Mouse (Mus musculus) cortical plate, adult 2 months (tissue): ENCODE results near the gene Cpped1. TPM values are rescaled to one million over a fixed set of nuclear protein-coding genes. Genes with fewer than 3 reads are reported as not detected.

Experiments
- H3K27ac ChIP-seq: fragments of 200-500 bp; 2 replicates; pipeline ENCODE4 v1.5.1; 2012; ENCODE audit warnings: low read length, control low read depth, inconsistent platforms; ENCODE audit not compliant: insufficient read depth
- H3K4me1 ChIP-seq: fragments of 200-500 bp; 2 replicates; pipeline ENCODE4 v1.6.1; 2011; ENCODE audit warnings: low read length; ENCODE audit not compliant: control insufficient read depth, insufficient read depth
- H3K4me3 ChIP-seq: fragments of 200-500 bp; 2 replicates; pipeline ENCODE4 v1.5.1; 2011; ENCODE audit warnings: mild to moderate bottlenecking, low read length, control low read depth; ENCODE audit not compliant: insufficient read depth
- CTCF ChIP-seq: fragments of 200-500 bp; IDR thresholded peaks from 2 replicates; pipeline ENCODE4 v1.5.1; 2011; ENCODE audit warnings: mild to moderate bottlenecking, control low read depth, low read length; ENCODE audit not compliant: insufficient read depth; ENCODE audit errors: extremely low read depth
- POLR2A ChIP-seq: fragments of 200-500 bp; IDR thresholded peaks from 2 replicates; pipeline ENCODE4 v1.6.1; 2011; ENCODE audit warnings: mild to moderate bottlenecking, low read length, control low read depth; ENCODE audit not compliant: insufficient read depth; ENCODE audit errors: extremely low read depth
- polyA plus RNA-seq: library from polyadenylated mRNA; depleted of rRNA; stranded (reverse); fragments of >200 nt; gene quantifications from 2 replicates; pipeline ENCODE4 v1.2.3, GENCODE M21; 2012

Cpped1 gene
- polyA plus RNA-seq, 1 experiment = 25.6 TPM

DNA sequence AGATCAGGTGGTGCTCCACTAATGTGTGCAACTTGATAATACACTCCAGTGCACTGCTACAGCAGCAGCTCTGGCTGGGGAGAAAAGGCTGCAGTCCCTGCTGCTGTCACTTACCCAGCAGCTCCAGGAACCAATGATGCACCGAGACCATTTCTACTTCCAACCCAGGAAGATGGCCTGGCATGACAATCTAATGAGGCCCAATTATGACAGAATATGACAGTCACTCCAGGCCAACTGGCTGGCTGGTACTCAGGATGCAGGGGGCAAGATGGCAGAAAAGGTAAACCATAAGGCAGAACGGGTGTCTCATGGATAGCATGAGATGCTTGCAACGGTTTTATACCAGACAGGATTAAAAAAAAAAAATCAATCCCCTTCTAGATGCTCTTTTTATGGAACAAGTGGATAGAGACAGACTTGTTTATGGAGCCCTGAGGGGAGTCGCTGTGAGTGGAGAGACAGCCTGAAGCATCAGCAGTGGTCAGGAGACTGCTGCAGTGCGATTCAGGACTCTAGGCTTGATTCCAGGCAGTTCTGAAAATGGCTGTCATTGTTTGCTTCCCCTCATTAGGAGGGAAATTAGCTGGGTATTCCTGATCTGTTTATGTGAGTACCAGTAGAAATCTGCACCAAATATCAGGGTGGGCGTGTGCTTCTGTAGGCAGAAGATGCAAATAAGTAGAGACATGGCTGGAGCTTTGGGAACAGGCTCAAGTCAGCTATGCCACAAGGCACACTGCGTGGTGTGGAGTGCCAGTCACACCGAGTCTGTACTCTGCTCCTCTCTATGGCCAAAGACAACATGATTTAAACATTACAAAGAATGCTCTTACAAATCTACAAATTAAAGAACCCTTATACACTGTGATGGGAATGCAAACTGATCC lies 56.3 kb downstream of the Cpped1 start:
- Histone ChIP-seq H3K4me3 (no peak overlapping the region), H3K4me1 (no peaks in the 10 kb centered on the region), H3K27ac (no peak overlapping the region)
- TF ChIP-seq CTCF (no peak), POLR2A (no peak)

DNA sequence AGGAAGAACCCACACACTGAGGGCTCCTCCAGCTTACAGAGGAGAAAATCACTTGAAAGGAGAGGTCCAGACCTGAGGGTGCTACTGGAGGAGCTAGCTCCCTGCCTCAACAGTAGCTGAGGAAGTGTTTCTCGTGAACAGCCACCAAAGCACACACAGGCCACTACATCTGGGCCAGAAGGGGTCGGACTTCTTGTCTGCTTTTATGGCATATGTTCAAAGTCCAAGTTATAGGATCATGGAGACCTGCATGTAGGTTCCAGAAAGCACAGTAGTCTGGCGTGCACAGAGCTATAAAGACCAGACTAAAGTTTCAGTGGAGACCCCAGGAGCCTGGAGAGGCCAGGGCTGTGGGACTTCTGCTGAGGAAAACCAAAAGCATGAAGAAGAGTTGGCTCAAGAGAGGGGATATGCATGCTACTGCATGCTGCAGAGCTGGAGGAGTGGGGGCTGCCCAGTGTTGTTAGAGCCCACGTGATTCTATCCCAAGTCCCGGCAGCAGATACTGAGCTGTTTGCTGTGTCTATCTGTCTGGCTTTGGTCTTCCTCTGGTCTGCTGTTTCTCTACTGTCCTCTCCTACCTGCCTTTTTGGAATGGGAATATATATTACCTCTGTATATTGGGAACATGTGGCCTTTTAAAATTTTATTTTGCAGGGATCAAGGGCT lies 60.1 kb downstream of the Cpped1 start:
- Histone ChIP-seq H3K27ac (no peak overlapping the region), H3K4me3 (no peak overlapping the region), H3K4me1 (no peaks in the 10 kb centered on the region)
- no peak for TF ChIP-seq POLR2A
- no peak for TF ChIP-seq CTCF

DNA sequence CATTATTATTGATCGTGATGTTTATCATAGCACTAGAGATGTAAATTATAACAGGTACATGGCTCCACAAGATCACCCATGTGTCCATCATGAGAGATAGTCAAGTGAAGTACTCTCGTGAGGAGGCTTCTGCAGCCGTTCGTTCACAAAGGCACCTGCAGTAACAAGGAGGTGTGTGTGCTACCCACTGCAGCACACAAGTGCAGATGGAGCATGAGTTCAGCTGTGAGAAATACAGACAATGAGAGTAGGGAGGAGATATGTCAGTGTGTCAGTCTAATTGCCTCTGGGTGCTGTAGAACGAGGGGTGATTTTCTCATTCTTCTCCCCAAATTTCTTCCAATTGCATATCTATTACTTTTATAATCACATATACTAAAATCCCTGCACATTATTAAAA lies 63.9 kb downstream of the Cpped1 start:
- Histone ChIP-seq H3K4me3 (no peak overlapping the region), H3K4me1 (no peaks in the 10 kb centered on the region), H3K27ac (no peak overlapping the region)
- TF ChIP-seq CTCF (no peak), POLR2A (no peak)

DNA sequence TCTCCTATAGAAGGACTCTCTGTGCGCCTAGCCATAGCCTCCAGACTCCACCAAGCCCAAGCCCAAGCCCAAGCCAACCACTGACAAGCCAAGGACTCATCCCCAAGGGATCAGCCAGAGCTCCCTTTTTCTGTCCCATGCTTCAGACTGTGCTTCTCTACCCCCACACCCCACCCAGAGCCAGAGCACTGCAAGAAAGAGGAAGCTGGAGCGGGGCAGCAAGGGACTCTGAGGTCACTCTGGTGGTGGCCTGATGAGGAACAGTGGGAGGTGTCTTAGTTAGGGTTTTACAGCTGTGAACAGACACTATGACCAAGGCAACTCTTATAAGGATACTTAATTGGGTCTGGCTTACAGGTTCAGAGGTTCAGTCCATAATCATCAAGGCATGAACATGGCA lies 65.8 kb downstream of the Cpped1 start:
- Histone ChIP-seq H3K4me1 (no peaks in the 10 kb centered on the region), H3K27ac (no peak overlapping the region), H3K4me3 (no peak overlapping the region)
- TF ChIP-seq CTCF (no peak), POLR2A (no peak)

DNA sequence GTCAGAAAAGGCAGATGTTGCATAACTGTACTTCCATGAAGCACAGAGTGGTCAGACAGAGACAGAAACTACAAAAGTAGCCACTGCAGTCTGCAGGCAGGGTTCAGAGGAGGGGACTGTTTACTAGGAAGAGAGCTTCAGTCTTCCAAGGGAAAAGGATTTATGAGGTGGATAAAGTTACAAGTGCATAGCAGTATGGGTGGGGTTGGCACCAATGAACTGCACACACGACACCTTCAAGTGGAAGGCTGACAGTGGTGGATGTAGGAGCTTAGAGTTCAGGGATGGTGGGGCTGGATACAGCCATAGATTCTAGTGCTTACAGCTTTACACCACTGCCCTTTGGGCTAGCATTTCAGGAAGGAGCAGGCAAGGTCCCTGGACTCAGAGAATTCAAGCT lies 75.8 kb downstream of the Cpped1 start:
- Histone ChIP-seq H3K27ac (no peak overlapping the region), H3K4me1 (0 out of 2 replicates have a peak, but pooled peaks cover 3% of the 10 kb centered on the region), H3K4me3 (no peak overlapping the region)
- no peak for TF ChIP-seq CTCF
- no peak for TF ChIP-seq POLR2A

DNA sequence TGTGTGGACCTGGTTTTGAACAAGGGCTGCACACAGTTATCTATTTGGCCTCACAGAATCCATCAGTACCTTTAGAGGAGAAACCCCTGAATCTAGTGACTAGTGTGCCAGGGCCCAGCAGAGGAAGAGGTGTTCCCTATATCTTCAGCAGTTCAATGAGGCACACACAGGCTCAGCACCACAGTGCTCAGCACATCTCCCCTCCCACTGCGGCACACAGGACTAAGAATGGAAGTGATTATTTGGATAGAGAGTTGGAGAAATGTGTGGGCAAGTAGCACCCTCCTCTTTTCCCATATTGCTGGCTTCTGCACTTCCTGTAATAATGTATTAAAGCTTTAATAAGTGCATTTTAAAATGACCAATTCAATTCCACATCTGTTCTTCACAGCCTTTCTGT lies 80.4 kb downstream of the Cpped1 start:
- TF ChIP-seq POLR2A = no peak
- TF ChIP-seq CTCF = no peak
- Histone ChIP-seq H3K27ac (no peak overlapping the region), H3K4me1 (peaks cover 6% of the 10 kb centered on the region), H3K4me3 (no peak overlapping the region)

DNA sequence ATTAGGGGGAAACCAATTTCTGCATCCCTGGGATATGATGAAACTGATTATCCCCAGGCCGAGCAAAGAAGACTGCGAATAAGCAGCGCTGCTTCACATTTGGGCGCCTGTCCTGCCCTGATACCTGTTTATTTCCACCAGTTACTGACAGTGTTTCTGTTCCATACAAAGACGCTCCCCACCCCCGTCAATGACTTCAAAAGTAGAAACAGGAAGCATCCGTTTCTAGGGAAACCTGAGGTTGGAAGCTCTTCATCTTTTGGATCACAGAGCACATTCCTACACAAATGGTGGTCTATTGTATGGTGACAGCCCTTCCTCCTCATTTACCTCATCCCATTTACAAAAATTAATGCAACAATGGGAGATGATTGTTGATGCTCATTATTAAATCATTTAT lies 84.4 kb downstream of the Cpped1 start:
- peak overlapping the region; percentile 14 for H3K4me3 ChIP-seq
- H3K27ac ChIP-seq = 0 out of 2 replicates have a peak overlapping the region, but pooled peaks have one; percentile 10
- no peak for TF ChIP-seq CTCF
- TF ChIP-seq POLR2A = no peak
- H3K4me1 ChIP-seq = peaks cover 6% of the 10 kb centered on the region

DNA sequence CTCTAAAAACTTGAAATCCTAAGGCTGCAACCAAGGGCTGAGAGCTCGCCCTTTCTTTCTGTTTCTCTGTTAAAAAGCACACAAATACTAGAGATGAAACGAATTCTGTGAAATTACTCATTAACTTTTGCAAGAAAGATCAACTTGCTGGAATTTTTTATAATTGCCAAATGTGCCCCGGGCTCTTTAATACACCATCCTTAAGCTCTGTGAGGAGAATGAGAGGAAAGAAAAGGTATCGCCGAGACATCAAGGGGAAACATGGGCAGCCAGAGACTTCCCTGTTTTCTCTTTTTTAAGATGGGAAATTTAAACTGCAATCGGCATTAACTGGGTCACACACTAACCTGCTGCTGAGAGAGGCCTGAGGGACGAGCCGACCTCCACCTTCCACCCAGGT lies 84.9 kb downstream of the Cpped1 start:
- peaks cover 6% of the 10 kb centered on the region for H3K4me1 ChIP-seq
- H3K27ac ChIP-seq = 0 out of 2 replicates have a peak overlapping the region, but pooled peaks have one; percentile 10
- TF ChIP-seq POLR2A (no peak), CTCF (no peak)
- peak overlapping the region; percentile 14 for H3K4me3 ChIP-seq

DNA sequence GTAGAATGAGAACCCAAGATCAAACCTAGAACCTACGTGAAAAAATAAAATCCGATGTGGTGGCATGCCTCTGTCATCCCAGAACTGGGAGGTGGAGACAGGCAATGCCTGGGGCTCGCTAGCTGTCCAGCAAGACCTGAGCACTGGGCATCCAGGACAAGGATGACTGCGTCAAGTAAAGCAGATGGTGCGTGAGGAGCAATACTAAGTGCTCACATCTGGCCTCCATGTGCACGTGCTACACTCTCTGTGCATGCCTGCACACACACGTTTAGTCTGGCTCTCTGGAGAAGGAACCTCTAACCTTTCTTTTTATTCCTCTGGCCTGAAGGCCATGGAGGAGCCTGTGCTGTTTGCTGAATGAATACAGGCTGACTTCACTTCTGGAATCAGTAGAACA lies 88.5 kb downstream of the Cpped1 start:
- Histone ChIP-seq H3K4me1 (peaks cover 3% of the 10 kb centered on the region), H3K4me3 (no peak overlapping the region), H3K27ac (no peak overlapping the region)
- TF ChIP-seq POLR2A (no peak), CTCF (no peak)

DNA sequence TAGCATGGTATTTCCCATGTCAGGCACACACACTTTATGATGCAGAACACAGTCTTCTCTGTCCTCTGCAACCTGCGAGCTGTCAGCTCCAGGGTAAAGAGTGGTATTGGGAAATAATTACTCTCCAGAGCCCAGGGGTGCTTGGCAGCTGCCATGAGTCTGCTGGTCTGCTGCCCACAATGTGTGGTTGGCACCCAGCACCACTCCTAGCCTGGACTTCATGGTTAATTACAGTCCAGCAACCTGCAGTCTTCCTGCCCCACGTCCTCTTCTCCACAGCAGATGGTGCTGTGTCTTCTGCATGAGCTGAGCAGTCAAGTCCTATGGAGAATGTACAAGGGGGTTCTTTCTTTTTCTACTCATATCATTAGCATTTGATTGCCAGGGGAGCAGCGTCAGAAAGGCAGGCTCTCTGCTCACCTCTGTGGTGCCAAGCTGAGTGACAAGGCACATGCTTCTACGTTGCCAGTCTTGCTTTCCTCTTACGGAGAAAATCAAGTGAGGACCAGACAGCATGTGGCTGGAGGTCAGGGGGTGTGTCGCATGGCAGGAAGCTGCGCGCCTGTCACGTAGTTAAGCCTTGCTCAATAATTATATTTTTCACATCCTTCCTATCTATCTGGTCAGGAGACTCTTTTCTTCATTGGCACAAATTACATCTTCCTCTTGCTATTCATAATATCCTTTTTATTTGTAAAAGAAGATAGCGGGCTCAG lies 94.2 kb downstream of the Cpped1 start:
- TF ChIP-seq POLR2A (no peak), CTCF (peak; percentile 15; the same call in 1 of the 2 replicates)
- Histone ChIP-seq H3K27ac (no peak overlapping the region), H3K4me3 (no peak overlapping the region), H3K4me1 (no peaks in the 10 kb centered on the region)
